Mouse (Mus musculus) heart, embryonic 12.5 days (tissue): ENCODE data around the gene Zfp617. TPM values are rescaled to one million over a fixed set of nuclear protein-coding genes. Genes with fewer than 3 reads are reported as not detected.
"Not testable (repeated sequence)": the region's sequence is repeated elsewhere in the genome, so short reads cannot be mapped to it uniquely, and the experiment has no call there.

Experiments
- ATAC-seq: fragments of 200-750 bp; cut with Nextera tagmentation; 2 replicates; pipeline ENCODE4 v1.8.0; 2017; ENCODE audit warnings: moderate TSS enrichment, moderate library complexity; ENCODE audit not compliant: insufficient number of reproducible peaks, low FRiP score
- H3K27ac ChIP-seq: fragments of 300-500 bp; sonication (generic); 2 replicates; pipeline ENCODE4 v1.5.1; 2016; ENCODE audit warnings: mild to moderate bottlenecking, moderate library complexity; ENCODE audit not compliant: poor library complexity, severe bottlenecking
- H3K27me3 ChIP-seq: fragments of 300-500 bp; sonication (generic); replicated peaks from 2 replicates; pipeline ENCODE4 v1.6.1; 2016; ENCODE audit warnings: mild to moderate bottlenecking, moderate library complexity
- H3K36me3 ChIP-seq: fragments of 300-500 bp; sonication (generic); 2 replicates; pipeline ENCODE4 v1.6.1; 2016; ENCODE audit warnings: mild to moderate bottlenecking, moderate library complexity
- H3K4me1 ChIP-seq: fragments of 300-500 bp; sonication (generic); replicated peaks from 2 replicates; pipeline ENCODE4 v1.6.1; 2016; ENCODE audit warnings: mild to moderate bottlenecking
- H3K4me2 ChIP-seq: fragments of 300-500 bp; sonication (generic); 2 replicates; pipeline ENCODE4 v1.6.1; 2016; ENCODE audit warnings: mild to moderate bottlenecking, moderate library complexity
- H3K4me3 ChIP-seq: fragments of 300-500 bp; sonication (generic); 2 replicates; pipeline ENCODE4 v1.5.1; 2016; ENCODE audit warnings: mild to moderate bottlenecking
- H3K9ac ChIP-seq: fragments of 300-500 bp; sonication (generic); 2 replicates; pipeline ENCODE4 v1.6.1; 2016; ENCODE audit warnings: mild to moderate bottlenecking, moderate library complexity
- H3K9me3 ChIP-seq: fragments of 300-500 bp; sonication (generic); replicated peaks from 2 replicates; pipeline ENCODE4 v1.6.1; 2016; ENCODE audit warnings: mild to moderate bottlenecking, moderate library complexity
- WGBS: fragments of 180-500 bp; shearing (Covaris S2); methylation state at CpG from one replicate; pipeline ENCODE4 v1.1.7; 2016; 5-methylcytosine and 5-hydroxymethylcytosine counted together
- polyA plus RNA-seq: library from polyadenylated mRNA; unstranded; fragments of >200 nt; fragmentation: Nextera tagmentation; extraction: Ambion mirVana; gene quantifications from 2 replicates; pipeline ENCODE4 v1.2.1, GENCODE M21; 2016

Zfp617 gene
- polyA plus RNA-seq, 1 experiment from 2014 or later = 28.1 TPM

GRCm38 (mm10) chr8:71952961-71953700 lies 44.7 kb downstream of the Zfp617 start:
- Histone ChIP-seq H3K36me3 (peaks cover 15% of the 10 kb centered on the region), H3K4me1 (peaks cover 11% of the 10 kb centered on the region)
- WGBS = 91% methylated on average over 16 of the region's 16 CpGs
- not testable (repeated sequence) for H3K4me3 ChIP-seq, H3K4me2 ChIP-seq, ATAC-seq, H3K27ac ChIP-seq, H3K9ac ChIP-seq, H3K27me3 ChIP-seq, H3K9me3 ChIP-seq

GRCm38 (mm10) chr8:71954666-71955065 lies 46.2 kb downstream of the Zfp617 start:
- Histone ChIP-seq H3K27me3 (no peaks in the 10 kb centered on the region), H3K4me1 (peaks cover 11% of the 10 kb centered on the region), H3K4me3 (no peak overlapping the region), H3K27ac (no peak overlapping the region), H3K9ac (no peak overlapping the region), H3K9me3 (peaks cover 3% of the 10 kb centered on the region), H3K36me3 (peaks cover 15% of the 10 kb centered on the region), H3K4me2 (no peak overlapping the region)
- WGBS = 97% methylated on average over 9 of the region's 9 CpGs
- ATAC-seq = no peak

- no peak overlapping the region for H3K9ac ChIP-seq
- no peak overlapping the region for H3K4me3 ChIP-seq
- no peak overlapping the region for H3K27ac ChIP-seq
- H3K27me3 ChIP-seq = no peaks in the 10 kb centered on the region
- H3K4me2 ChIP-seq = no peak overlapping the region
- no peak for ATAC-seq
- H3K36me3 ChIP-seq = peaks cover 19% of the 10 kb centered on the region
- no peaks in the 10 kb centered on the region for H3K4me1 ChIP-seq
- no peaks in the 10 kb centered on the region for H3K9me3 ChIP-seq
Measured at GRCm38 (mm10) chr8:71960483-71960882, 52.0 kb downstream of the Zfp617 start.

- Histone ChIP-seq H3K36me3 (peaks cover 30% of the 10 kb centered on the region), H3K4me3 (no peak overlapping the region), H3K9ac (no peak overlapping the region), H3K9me3 (0 out of 2 replicates have a peak, but pooled peaks cover 2% of the 10 kb centered on the region), H3K4me2 (no peak overlapping the region), H3K27me3 (no peaks in the 10 kb centered on the region), H3K27ac (no peak overlapping the region), H3K4me1 (no peaks in the 10 kb centered on the region)
- no peak for ATAC-seq
- 86% methylated on average over 5 of the region's 5 CpGs for WGBS
Measured at GRCm38 (mm10) chr8:71961796-71962195, 53.4 kb downstream of the Zfp617 start.

- no peaks in the 10 kb centered on the region for H3K27me3 ChIP-seq
- 0 out of 2 replicates have a peak, but pooled peaks cover 2% of the 10 kb centered on the region for H3K9me3 ChIP-seq
- no peak overlapping the region for H3K27ac ChIP-seq
- no peaks in the 10 kb centered on the region for H3K4me1 ChIP-seq
- H3K4me3 ChIP-seq = no peak overlapping the region
- peaks cover 53% of the 10 kb centered on the region for H3K36me3 ChIP-seq
- ATAC-seq = no peak
- WGBS = 78% methylated on average over 3 of the region's 3 CpGs
- H3K4me2 ChIP-seq = no peak overlapping the region
- H3K9ac ChIP-seq = no peak overlapping the region
Measured at GRCm38 (mm10) chr8:71964051-71964450, 55.6 kb downstream of the Zfp617 start.

GRCm38 (mm10) chr8:71965166-71965565 lies 56.7 kb downstream of the Zfp617 start:
- 80% methylated on average over 2 of the region's 2 CpGs for WGBS
- Histone ChIP-seq H3K36me3 (peaks cover 59% of the 10 kb centered on the region), H3K27ac (no peak overlapping the region), H3K27me3 (no peaks in the 10 kb centered on the region), H3K4me2 (no peak overlapping the region), H3K4me1 (no peaks in the 10 kb centered on the region), H3K9me3 (0 out of 2 replicates have a peak, but pooled peaks cover 2% of the 10 kb centered on the region), H3K9ac (no peak overlapping the region), H3K4me3 (no peak overlapping the region)
- no peak for ATAC-seq

- Histone ChIP-seq H3K4me1 (no peaks in the 10 kb centered on the region), H3K4me2 (no peak overlapping the region), H3K36me3 (peaks cover 59% of the 10 kb centered on the region), H3K4me3 (no peak overlapping the region), H3K27me3 (no peaks in the 10 kb centered on the region), H3K27ac (no peak overlapping the region), H3K9ac (no peak overlapping the region), H3K9me3 (0 out of 2 replicates have a peak, but pooled peaks cover 2% of the 10 kb centered on the region)
- ATAC-seq = no peak
Measured at GRCm38 (mm10) chr8:71966411-71966810, 58.0 kb downstream of the Zfp617 start.

- Histone ChIP-seq H3K4me3 (no peak overlapping the region), H3K27ac (no peak overlapping the region), H3K36me3 (peaks cover 56% of the 10 kb centered on the region), H3K27me3 (no peaks in the 10 kb centered on the region), H3K9me3 (0 out of 2 replicates have a peak, but pooled peaks cover 2% of the 10 kb centered on the region), H3K4me1 (no peaks in the 10 kb centered on the region), H3K4me2 (no peak overlapping the region), H3K9ac (no peak overlapping the region)
- no peak for ATAC-seq
- 98% methylated on average over 5 of the region's 5 CpGs for WGBS
Measured at GRCm38 (mm10) chr8:71967261-71967660, 58.8 kb downstream of the Zfp617 start.

- WGBS = 85% methylated on average over 6 of the region's 6 CpGs
- no peak overlapping the region for H3K4me2 ChIP-seq
- no peaks in the 10 kb centered on the region for H3K4me1 ChIP-seq
- no peak overlapping the region for H3K4me3 ChIP-seq
- H3K36me3 ChIP-seq = peaks cover 56% of the 10 kb centered on the region
- H3K27ac ChIP-seq = no peak overlapping the region
- no peak overlapping the region for H3K9ac ChIP-seq
- H3K9me3 ChIP-seq = 0 out of 2 replicates have a peak, but pooled peaks cover 2% of the 10 kb centered on the region
- ATAC-seq = no peak
- H3K27me3 ChIP-seq = no peaks in the 10 kb centered on the region
Measured at GRCm38 (mm10) chr8:71968100-71968499, 59.7 kb downstream of the Zfp617 start.

GRCm38 (mm10) chr8:71968636-71969035 lies 60.2 kb downstream of the Zfp617 start:
- no peak overlapping the region for H3K4me2 ChIP-seq
- whole genome bisulfite sequencing = 91% methylated on average over 6 of the region's 6 CpGs
- H3K4me3 ChIP-seq = no peak overlapping the region
- H3K27ac ChIP-seq = no peak overlapping the region
- H3K36me3 ChIP-seq = peaks cover 56% of the 10 kb centered on the region
- H3K9ac ChIP-seq = no peak overlapping the region
- H3K4me1 ChIP-seq = no peaks in the 10 kb centered on the region
- H3K27me3 ChIP-seq = no peaks in the 10 kb centered on the region
- 0 out of 2 replicates have a peak, but pooled peaks cover 2% of the 10 kb centered on the region for H3K9me3 ChIP-seq
- ATAC-seq = no peak

GRCm38 (mm10) chr8:71971945-71972344 lies 63.5 kb downstream of the Zfp617 start:
- Histone ChIP-seq H3K4me3 (no peak overlapping the region), H3K27me3 (no peaks in the 10 kb centered on the region), H3K36me3 (peaks cover 28% of the 10 kb centered on the region), H3K4me1 (no peaks in the 10 kb centered on the region), H3K9me3 (no peaks in the 10 kb centered on the region), H3K27ac (no peak overlapping the region), H3K9ac (no peak overlapping the region), H3K4me2 (no peak overlapping the region)
- no peak for ATAC-seq
- 68% methylated on average over 1 of the region's 1 CpGs for WGBS

- H3K4me2 ChIP-seq = no peak overlapping the region
- no peaks in the 10 kb centered on the region for H3K9me3 ChIP-seq
- peaks cover 5% of the 10 kb centered on the region; the same call in 1 of the 2 replicates for H3K36me3 ChIP-seq
- H3K27me3 ChIP-seq = no peaks in the 10 kb centered on the region
- H3K4me3 ChIP-seq = no peak overlapping the region
- H3K9ac ChIP-seq = no peak overlapping the region
- WGBS = 77% methylated on average over 3 of the region's 3 CpGs
- H3K4me1 ChIP-seq = no peaks in the 10 kb centered on the region
- no peak overlapping the region for H3K27ac ChIP-seq
- no peak for ATAC-seq
Measured at GRCm38 (mm10) chr8:71974211-71974610, 65.8 kb downstream of the Zfp617 start.
